Mouse (Mus musculus) midbrain, embryonic 16.5 days (tissue): Measurements from ENCODE around the gene Rab4b. TPM values are rescaled to one million over a fixed set of nuclear protein-coding genes. Genes with fewer than 3 reads are reported as not detected.

Source experiments
- ATAC-seq: fragments of 200-750 bp; cut with Nextera tagmentation; 2 replicates; pipeline ENCODE4 v1.8.0; 2017; ENCODE audit warnings: moderate TSS enrichment
- H3K27ac ChIP-seq: fragments of 300-500 bp; sonication (generic); 2 replicates; pipeline ENCODE4 v1.5.1; 2014; ENCODE audit warnings: mild to moderate bottlenecking, low read length, mixed read lengths
- H3K27me3 ChIP-seq: fragments of 300-500 bp; sonication (generic); 2 replicates; pipeline ENCODE4 v1.6.1; 2014; ENCODE audit warnings: low read depth, low read length, mixed read lengths; ENCODE audit not compliant: control insufficient read depth, insufficient read depth
- H3K36me3 ChIP-seq: fragments of 300-500 bp; sonication (generic); 2 replicates; pipeline ENCODE4 v1.6.1; 2014; ENCODE audit warnings: mild to moderate bottlenecking, low read length, moderate library complexity, mixed read lengths; ENCODE audit not compliant: control insufficient read depth, insufficient read depth
- H3K4me1 ChIP-seq: fragments of 300-500 bp; sonication (generic); 2 replicates; pipeline ENCODE4 v1.6.1; 2014; ENCODE audit warnings: mild to moderate bottlenecking, low read length, mixed read lengths; ENCODE audit not compliant: control insufficient read depth, insufficient read depth
- H3K4me2 ChIP-seq: fragments of 300-500 bp; sonication (generic); 2 replicates; pipeline ENCODE4 v1.6.1; 2014; ENCODE audit warnings: mild to moderate bottlenecking, low read length, mixed read lengths
- H3K4me3 ChIP-seq: fragments of 300-500 bp; sonication (generic); 2 replicates; pipeline ENCODE4 v1.5.1; 2014; ENCODE audit warnings: low read depth, mild to moderate bottlenecking, low read length, moderate library complexity, mixed read lengths
- H3K9ac ChIP-seq: fragments of 300-500 bp; sonication (generic); 2 replicates; pipeline ENCODE4 v1.6.1; 2014; ENCODE audit warnings: low read depth, low read length, mixed read lengths
- H3K9me3 ChIP-seq: fragments of 300-500 bp; sonication (generic); replicated peaks from 2 replicates; pipeline ENCODE4 v1.6.1; 2014; ENCODE audit warnings: mild to moderate bottlenecking, low read length, mixed read lengths; ENCODE audit not compliant: control insufficient read depth, poor library complexity, severe bottlenecking
- WGBS: fragments of 180-500 bp; shearing (Covaris S2); extraction: QIAGEN DNeasy Blood & Tissue Kit; methylation state at CpG from one replicate; pipeline ENCODE4 v1.1.7; 2014; 5-methylcytosine and 5-hydroxymethylcytosine counted together
- polyA plus RNA-seq: library from polyadenylated mRNA; unstranded; fragments of >200 nt; fragmentation: Nextera tagmentation; extraction: Ambion mirVana; gene quantifications from 2 replicates; pipeline ENCODE4 v1.2.1, GENCODE M21; 2015

Gene Rab4b
- polyA plus RNA-seq, 1 experiment from 2014 or later, result 104 TPM

DNA sequence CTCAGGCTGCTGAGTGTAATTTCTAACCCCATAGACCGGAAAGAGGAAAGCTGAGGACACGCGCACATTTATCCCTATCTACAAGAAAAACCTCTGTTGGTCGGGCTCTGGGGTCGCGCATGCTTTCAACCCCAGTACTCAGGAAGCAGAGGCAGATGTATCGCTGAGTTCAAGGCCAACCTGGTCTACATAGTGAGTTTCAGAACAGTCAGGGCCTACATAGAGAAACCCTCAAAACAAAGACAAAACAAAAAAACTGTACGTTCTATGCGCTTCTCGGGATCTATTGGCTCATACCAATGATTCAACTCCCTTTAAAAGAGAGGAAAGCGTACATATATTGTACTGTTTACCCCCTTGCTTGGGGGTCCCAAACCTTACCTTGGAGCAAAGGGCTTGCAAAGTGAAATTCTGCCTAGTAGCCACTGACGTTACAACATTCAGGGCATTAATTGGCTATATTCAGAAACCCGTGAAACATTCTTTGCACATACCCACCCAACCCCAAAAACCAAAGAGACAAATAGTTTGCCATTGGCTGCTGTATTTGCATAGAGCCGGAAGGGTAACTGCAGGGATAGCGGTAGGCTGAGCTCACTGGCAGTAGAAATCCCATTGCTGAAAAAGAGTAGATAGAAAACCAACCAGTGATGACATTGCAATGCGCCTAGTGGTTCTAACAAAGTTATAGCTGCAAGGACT lies 672 bp upstream of the Rab4b start:
- Histone ChIP-seq H3K9ac (peak overlapping the region; percentile 59), H3K4me1 (peaks cover 9% of the 10 kb centered on the region), H3K36me3 (0 out of 2 replicates have a peak, but pooled peaks cover 2% of the 10 kb centered on the region), H3K4me2 (peak overlapping the region; percentile 54), H3K27ac (peak overlapping the region; percentile 80), H3K9me3 (no peaks in the 10 kb centered on the region), H3K27me3 (no peaks in the 10 kb centered on the region), H3K4me3 (peak overlapping the region; percentile 53)
- ATAC-seq, result no peak
- 47% methylated on average over 16 of the region's 16 CpGs for WGBS

DNA sequence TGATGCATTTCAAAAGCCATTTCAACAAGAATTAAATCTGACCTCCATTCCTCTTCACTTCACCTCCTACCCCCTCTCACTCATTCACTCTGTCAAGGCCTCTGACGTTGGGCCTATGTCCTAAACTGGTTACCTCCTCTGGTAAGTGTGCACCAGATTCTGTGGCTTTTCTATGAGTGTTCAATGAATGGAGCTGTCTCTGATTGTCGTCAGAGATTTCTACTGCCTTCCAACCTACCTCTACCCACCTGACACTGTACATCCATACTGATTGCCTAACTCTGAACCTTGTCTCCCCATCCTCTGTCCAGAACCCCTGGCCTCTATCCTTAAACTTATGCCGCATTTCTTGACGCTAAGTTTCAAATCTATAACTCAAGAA lies 763 bp downstream of the Rab4b start:
- peaks cover 9% of the 10 kb centered on the region for H3K4me1 ChIP-seq
- H3K9me3 ChIP-seq, result no peaks in the 10 kb centered on the region
- H3K27me3 ChIP-seq, result no peaks in the 10 kb centered on the region
- peak; percentile 12; the same call in 1 of the 2 replicates for ATAC-seq
- H3K4me2 ChIP-seq, result peak overlapping the region; percentile 64
- 19% methylated on average over 4 of the region's 4 CpGs for WGBS
- H3K36me3 ChIP-seq, result 0 out of 2 replicates have a peak, but pooled peaks cover 5% of the 10 kb centered on the region
- H3K27ac ChIP-seq, result peak overlapping the region; percentile 84
- peak overlapping the region; percentile 53 for H3K4me3 ChIP-seq
- peak overlapping the region; percentile 50 for H3K9ac ChIP-seq

DNA sequence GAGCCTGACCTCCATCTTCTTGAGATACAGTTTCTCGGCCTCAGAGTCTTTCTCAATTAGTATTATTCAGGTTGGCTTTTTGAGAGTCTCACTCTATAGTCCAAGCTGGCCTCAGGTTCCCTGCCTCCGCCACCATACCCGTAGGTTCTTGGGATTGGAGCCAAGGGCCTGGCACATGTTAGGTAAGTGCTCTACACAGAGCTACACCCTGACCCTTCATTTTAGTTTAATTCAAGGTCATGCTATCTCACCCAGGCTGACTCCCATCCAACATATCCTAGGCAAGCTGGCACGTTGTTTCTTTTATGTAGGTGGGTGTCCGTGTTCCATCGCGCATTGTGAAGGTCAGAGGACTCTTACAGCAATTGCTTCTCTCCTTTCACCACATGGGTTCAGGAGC lies 3.8 kb downstream of the Rab4b start:
- no peak overlapping the region for H3K4me3 ChIP-seq
- H3K9ac ChIP-seq, result no peak overlapping the region
- peaks cover 23% of the 10 kb centered on the region for H3K36me3 ChIP-seq
- no peaks in the 10 kb centered on the region for H3K27me3 ChIP-seq
- no peak overlapping the region for H3K4me2 ChIP-seq
- no peak overlapping the region for H3K27ac ChIP-seq
- peaks cover 9% of the 10 kb centered on the region for H3K4me1 ChIP-seq
- 95% methylated on average over 7 of the region's 7 CpGs for WGBS
- no peaks in the 10 kb centered on the region for H3K9me3 ChIP-seq
- no peak for ATAC-seq

DNA sequence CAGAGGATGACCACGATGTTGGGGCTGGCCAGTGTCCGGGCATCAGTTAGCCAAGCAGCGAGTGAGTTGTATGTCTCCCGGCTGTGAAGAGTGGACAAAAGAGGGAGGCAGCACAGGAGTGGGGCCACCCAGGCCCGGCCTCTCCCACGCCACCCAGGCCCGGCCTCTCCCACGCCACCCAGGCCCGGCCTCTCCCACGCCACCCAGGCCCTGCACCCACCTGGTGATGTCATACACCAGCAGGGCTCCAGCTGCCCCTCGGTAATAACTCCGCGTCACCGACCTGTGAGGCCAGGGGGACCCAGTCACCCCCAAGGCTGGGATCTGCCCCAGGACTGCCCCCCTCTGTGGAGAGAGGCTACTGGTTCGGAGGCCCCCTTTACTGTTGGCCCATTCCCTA lies 4.2 kb downstream of the Rab4b start:
- ATAC-seq, result no peak
- Histone ChIP-seq H3K27me3 (no peaks in the 10 kb centered on the region), H3K36me3 (peaks cover 23% of the 10 kb centered on the region), H3K27ac (no peak overlapping the region), H3K4me3 (no peak overlapping the region), H3K4me1 (peaks cover 9% of the 10 kb centered on the region), H3K9me3 (no peaks in the 10 kb centered on the region), H3K9ac (no peak overlapping the region), H3K4me2 (no peak overlapping the region)
- WGBS, result 96% methylated on average over 15 of the region's 15 CpGs

DNA sequence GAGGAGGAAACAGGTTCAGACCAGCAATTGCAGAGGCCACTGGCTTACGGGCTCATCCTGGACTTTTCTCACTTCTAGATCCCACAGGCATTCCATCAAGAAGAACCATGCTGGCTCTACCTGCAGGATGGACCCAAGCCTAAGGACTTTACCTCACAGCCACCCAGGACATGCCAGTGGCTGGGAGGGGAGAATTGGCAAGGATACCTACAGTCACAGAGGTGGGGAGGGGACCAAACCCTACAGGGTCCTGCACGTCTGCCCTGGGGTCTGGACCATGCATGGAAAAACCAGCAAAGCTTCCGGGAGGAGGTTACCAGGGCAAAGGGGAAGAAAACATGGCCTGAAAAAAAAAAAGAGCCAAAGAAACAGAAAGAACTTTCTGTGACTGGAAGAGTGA lies 7.7 kb downstream of the Rab4b start:
- Histone ChIP-seq H3K9ac (no peak overlapping the region), H3K4me2 (no peak overlapping the region), H3K36me3 (peaks cover 25% of the 10 kb centered on the region), H3K4me3 (no peak overlapping the region), H3K27ac (no peak overlapping the region), H3K9me3 (no peaks in the 10 kb centered on the region), H3K27me3 (no peaks in the 10 kb centered on the region), H3K4me1 (peaks cover 7% of the 10 kb centered on the region)
- no peak for ATAC-seq
- 98% methylated on average over 3 of the region's 3 CpGs for WGBS

DNA sequence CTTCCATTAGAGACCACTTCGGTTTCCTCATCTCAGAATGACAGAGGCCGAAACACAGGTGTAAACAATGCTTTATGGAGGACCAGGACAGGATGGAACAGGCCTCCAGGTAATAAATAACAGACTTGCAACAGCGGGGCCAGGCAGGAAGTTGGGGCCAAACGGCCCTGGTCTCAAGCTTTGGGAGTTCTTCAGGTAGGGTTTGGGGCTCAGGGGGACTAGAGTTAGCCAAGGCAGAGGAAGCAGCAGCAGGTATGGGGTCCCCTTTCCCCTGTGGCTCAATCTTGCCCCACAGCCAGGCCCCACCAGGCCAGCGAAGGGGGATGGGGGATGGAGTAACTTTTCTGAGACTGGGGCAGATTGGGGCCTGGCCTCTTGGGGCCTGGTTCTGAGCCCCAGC lies 10.3 kb downstream of the Rab4b start:
- no peak for ATAC-seq
- no peaks in the 10 kb centered on the region for H3K27me3 ChIP-seq
- H3K4me1 ChIP-seq, result peaks cover 31% of the 10 kb centered on the region
- no peak overlapping the region for H3K9ac ChIP-seq
- H3K4me3 ChIP-seq, result no peak overlapping the region
- H3K4me2 ChIP-seq, result no peak overlapping the region
- H3K9me3 ChIP-seq, result no peaks in the 10 kb centered on the region
- H3K27ac ChIP-seq, result no peak overlapping the region
- WGBS, result 93% methylated on average over 5 of the region's 5 CpGs
- peaks cover 30% of the 10 kb centered on the region for H3K36me3 ChIP-seq

DNA sequence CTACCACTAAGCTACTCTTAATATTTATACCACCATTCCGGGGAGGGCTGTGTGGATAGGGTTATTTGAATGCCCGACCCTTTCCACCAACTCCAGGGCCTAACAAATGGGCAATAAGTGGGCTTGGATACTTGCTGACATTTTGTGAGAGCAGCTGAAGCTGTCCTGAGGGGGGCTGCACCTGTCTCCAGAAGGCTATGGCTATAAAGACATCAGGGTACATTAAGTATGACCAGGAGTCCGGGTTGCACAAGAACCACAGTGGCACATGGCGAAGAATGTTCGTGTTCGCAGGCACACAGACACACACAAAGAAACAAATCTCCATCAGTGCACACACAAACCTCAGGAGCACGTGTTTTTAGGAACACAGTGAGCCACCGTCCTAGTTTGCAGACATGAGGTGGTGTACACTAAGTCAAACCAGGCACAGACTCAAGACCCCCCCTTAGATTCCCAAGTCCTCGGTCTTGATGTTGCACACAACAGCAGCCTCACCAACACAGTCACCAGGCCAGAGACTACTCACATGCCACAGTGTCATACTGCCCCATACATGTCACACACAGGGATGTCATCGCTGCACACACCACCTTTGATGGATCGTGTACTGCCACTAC lies 11.1 kb downstream of the Rab4b start:
- Histone ChIP-seq H3K9ac (peak overlapping the region; percentile 92), H3K27me3 (no peaks in the 10 kb centered on the region), H3K36me3 (peaks cover 23% of the 10 kb centered on the region), H3K4me1 (peaks cover 39% of the 10 kb centered on the region), H3K4me2 (peak overlapping the region; percentile 95), H3K9me3 (no peaks in the 10 kb centered on the region), H3K27ac (peak overlapping the region; percentile 98), H3K4me3 (peak overlapping the region; percentile 80)
- 78% methylated on average over 11 of the region's 11 CpGs for WGBS
- ATAC-seq, result peak; percentile 3; the same call in 1 of the 2 replicates

DNA sequence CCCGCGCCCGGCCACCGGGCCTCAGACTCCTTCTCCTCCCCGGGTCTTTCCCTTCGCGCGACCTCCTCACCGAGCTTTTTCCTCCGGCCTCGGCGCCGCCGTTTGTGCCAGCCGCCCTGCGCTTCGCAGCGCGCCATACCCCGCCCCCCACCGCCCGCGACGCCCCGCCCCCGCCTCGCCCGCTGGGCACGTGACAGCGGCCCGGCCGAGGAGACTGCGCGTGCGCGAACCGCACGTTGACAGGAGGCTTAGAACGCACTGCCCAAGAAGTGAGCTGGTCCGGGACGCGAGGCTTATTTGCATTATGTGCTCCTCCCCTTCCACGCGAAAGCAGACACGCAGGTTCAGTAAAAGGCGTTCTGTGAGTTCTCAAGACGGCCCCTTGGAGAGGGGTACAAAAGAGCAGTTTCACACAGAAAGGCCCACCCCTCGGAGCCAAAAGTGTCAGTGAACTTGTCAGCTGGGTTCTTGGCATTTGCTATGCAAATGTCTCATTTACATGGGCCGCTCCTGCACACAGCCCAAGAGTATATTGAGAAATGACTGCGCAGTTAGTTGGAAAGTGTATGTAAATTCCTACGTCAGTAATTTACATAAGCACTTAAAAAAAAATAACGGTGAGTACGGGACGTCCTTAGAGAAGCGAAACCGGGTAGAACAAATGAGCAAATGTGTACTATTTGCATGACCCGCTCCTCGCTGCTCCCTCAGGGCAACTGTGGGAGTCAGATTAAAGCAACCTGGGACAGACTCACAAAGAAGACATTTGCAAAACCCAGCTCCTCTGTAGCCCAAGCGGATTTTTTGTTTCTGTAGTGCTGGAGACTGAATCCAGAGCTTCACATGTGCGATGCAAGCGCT lies 11.9 kb downstream of the Rab4b start, which contains the start of gene Egln2:
Gene Egln2, minus strand, starts transcription at position 189 of the 861 bp plus-strand sequence.
- Histone ChIP-seq H3K4me3 (peak within 1 kb of the TSS; percentile 80), H3K27ac (peak within 1 kb of the TSS; percentile 98), H3K36me3 (peaks cover 16% of the 10 kb centered on the region), H3K27me3 (no peaks in the 10 kb centered on the region), H3K4me1 (peaks cover 46% of the 10 kb centered on the region), H3K9ac (peak within 1 kb of the TSS; percentile 92), H3K4me2 (peak within 1 kb of the TSS; percentile 95), H3K9me3 (no peaks in the 10 kb centered on the region)
- ATAC-seq, result peak; percentile 83
- whole genome bisulfite sequencing, result under 1% methylated on average over 61 of the region's 61 CpGs
